ENCODE assay signal across 22 mouse cellular contexts in the genomic region with DNA sequence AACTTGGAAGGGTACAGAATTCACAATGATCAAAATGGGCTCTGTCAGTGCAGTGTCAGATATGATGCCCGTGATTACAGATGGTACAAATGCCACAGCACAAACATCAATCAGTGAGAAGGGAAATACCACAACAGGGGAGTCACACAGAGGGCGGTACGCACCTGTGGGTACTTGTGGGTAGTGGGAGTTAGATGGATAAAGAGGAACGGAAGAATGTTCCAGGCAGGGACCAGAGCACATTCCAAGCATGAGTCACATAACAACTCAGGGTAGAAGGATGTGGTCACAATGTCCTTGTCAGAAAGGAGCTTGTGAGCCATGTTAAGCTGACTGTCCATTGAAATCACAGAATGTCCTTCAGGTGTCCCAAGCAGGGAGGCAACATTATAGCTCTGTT. TPM values are rescaled to one million over a fixed set of nuclear protein-coding genes. Genes with fewer than 3 reads are reported as not detected.
DNase-seq lines count a peak whose midpoint lies in the region; ATAC-seq and TF ChIP-seq lines count a peak whose summit lies in the region.
"Had no signal": no experiment of that assay in that cellular context is flagged by ENCODE, and none has a peak within 500 bp of the region (broad histone marks: within the 10 kb centered on the region; RNA-seq: fewer than 3 reads in every experiment).

No protein-coding gene starts in this region.

- 72% methylated on average over 4 of the region's 4 CpGs for WGBS in lung, postnatal 0 days
- 74% methylated on average over 4 of the region's 4 CpGs for WGBS in lung, adult 2 months

- no peak overlapping the region for H3K4me2 ChIP-seq in lung, postnatal 0 days (replicated peaks; ENCODE audit: low read depth, low read length)
- H3K4me2 ChIP-seq: embryonic facial prominence, embryonic 12.5 days; forebrain, embryonic 13.5 days; forebrain, embryonic 15.5 days had no signal

- TF ChIP-seq POLR2A in lung, adult 2 months (IDR thresholded peaks at IDR 0.05; ENCODE audit: borderline replicate concordance, extremely low read depth, low read depth, low read length), result no peak

- no peaks in the 10 kb centered on the region for H3K27me3 ChIP-seq in lung, postnatal 0 days (replicated peaks; ENCODE audit: insufficient read depth, low read length)
- H3K27me3 ChIP-seq in C2C12 (ENCODE audit: control insufficient read depth, insufficient read depth, insufficient read length), result no peaks in the 10 kb centered on the region
- H3K27me3 ChIP-seq in Patski, result no peaks in the 10 kb centered on the region
- H3K27me3 ChIP-seq: embryonic facial prominence, embryonic 12.5 days; forebrain, embryonic 13.5 days; forebrain, embryonic 15.5 days had no signal

- POLR2A ChIA-PET in Patski (lab: Charles Lee), result no interaction called here

- no peak overlapping the region for H3ac ChIP-seq in C2C12 (ENCODE audit: control insufficient read depth, insufficient read length, low read depth)

- H3K4me1 ChIP-seq in lung, postnatal 0 days (ENCODE audit: insufficient read depth, low read depth, low read length), result no peaks in the 10 kb centered on the region
- no peaks in the 10 kb centered on the region for H3K4me1 ChIP-seq in lung, adult 2 months (ENCODE audit: control insufficient read depth, insufficient read depth, low read length)
- H3K4me1 ChIP-seq: embryonic facial prominence, embryonic 10.5 days; embryonic facial prominence, embryonic 12.5 days; forebrain, embryonic 15.5 days had no signal

- peak; percentile 53 for TF ChIP-seq EP300 in lung, postnatal 0 days (IDR thresholded peaks at IDR 0.05)

- no peak overlapping the region for H3K27ac ChIP-seq in lung, postnatal 0 days (ENCODE audit: low read length)
- H3K27ac ChIP-seq: embryonic facial prominence, embryonic 10.5 days; embryonic facial prominence, embryonic 12.5 days; forebrain, embryonic 13.5 days had no signal

- H3K9ac ChIP-seq in lung, postnatal 0 days (replicated peaks; ENCODE audit: low read depth), result no peak overlapping the region
- H3K9ac ChIP-seq: embryonic facial prominence, embryonic 12.5 days; forebrain, embryonic 13.5 days; forebrain, embryonic 15.5 days; forebrain, postnatal 0 days had no signal

- no peak for DNase-seq in lung, postnatal 0 days (ENCODE audit: low spot score)
- no peak for DNase-seq in lung, adult 2 months
- DNase-seq in 3134 (ENCODE audit: extremely low read depth, insufficient read length, low spot score) (peak; percentile 53), Patski (ENCODE audit: low read depth, low spot score) (no peak)
- no peak for DNase-seq in embryo, embryonic 11 days
- DNase-seq in right cerebral cortex, adult 18-20 months, result no peak
- DNase-seq: adrenal gland, adult 2 months; adrenal gland, postnatal 10 days; adrenal gland, postnatal 25 days; B cell, adult 2 months; cerebellum, adult 11 months; cerebellum, adult 18-20 months; cerebellum, adult 8-10 months; cerebellum, adult 9-11 months; cerebellum, postnatal 14 days; cerebellum, postnatal 36 days; forebrain, postnatal 0 days had no signal

- no peak for ATAC-seq in lung, postnatal 0 days
- peak; percentile 35 for ATAC-seq in Patski
- ATAC-seq: forebrain, embryonic 13.5 days; forebrain, embryonic 15.5 days; forebrain, postnatal 0 days had no signal

- no peaks in the 10 kb centered on the region for H3K79me3 ChIP-seq in C2C12 (ENCODE audit: low read depth)

- no peak overlapping the region for H3K4me3 ChIP-seq in lung, postnatal 0 days (ENCODE audit: low read depth, low read length)
- H3K4me3 ChIP-seq in lung, adult 2 months (replicated peaks; ENCODE audit: extremely low read depth, low read depth, low read length), result no peak overlapping the region
- H3K4me3 ChIP-seq in C2C12 (ENCODE audit: insufficient read depth, poor library complexity, severe bottlenecking), result no peak overlapping the region
- H3K4me3 ChIP-seq: embryonic facial prominence, embryonic 10.5 days; embryonic facial prominence, embryonic 12.5 days; forebrain, embryonic 13.5 days; forebrain, embryonic 15.5 days had no signal

- CTCF ChIA-PET in Patski (lab: Charles Lee), result no interaction called here

- no peak for TF ChIP-seq CTCF in lung, postnatal 0 days (IDR thresholded peaks at IDR 0.05)
- no peak for TF ChIP-seq CTCF in lung, adult 2 months (IDR thresholded peaks at IDR 0.05; ENCODE audit: insufficient read depth, low read length)
- TF ChIP-seq CTCF in C2C12 (IDR thresholded peaks at IDR 0.05; ENCODE audit: control insufficient read depth, insufficient read depth, insufficient read length) (no peak), Patski (IDR thresholded peaks at IDR 0.05) (no peak)

- in situ Hi-C loops in Patski (cut with MboI; ENCODE audit: low pct_unique_long_range_greater_than_20kb), result no loop called here

- H3K9me3 ChIP-seq in lung, postnatal 0 days (ENCODE audit: low read length), result no peaks in the 10 kb centered on the region
- H3K9me3 ChIP-seq: embryonic facial prominence, embryonic 10.5 days; embryonic facial prominence, embryonic 12.5 days; forebrain, embryonic 13.5 days; forebrain, embryonic 15.5 days had no signal

- H3K79me2 ChIP-seq in C2C12 (ENCODE audit: control insufficient read depth, insufficient read depth), result no peaks in the 10 kb centered on the region

- H3K36me3 ChIP-seq in lung, postnatal 0 days (ENCODE audit: insufficient read depth, low read length), result no peaks in the 10 kb centered on the region
- no peaks in the 10 kb centered on the region for H3K36me3 ChIP-seq in C2C12 (ENCODE audit: control insufficient read depth, insufficient read depth)
- H3K36me3 ChIP-seq: embryonic facial prominence, embryonic 10.5 days; embryonic facial prominence, embryonic 12.5 days had no signal

TF ChIP-seq in C2C12, 6 proteins besides CTCF, POLR2A, EP300 and RAD21:
- TF ChIP-seq MAX (IDR thresholded peaks at IDR 0.05), result peak; percentile 36
- no peak for TF ChIP-seq CEBPB (IDR thresholded peaks at IDR 0.05; ENCODE audit: low read depth)
- TF ChIP-seq FOSL1 (IDR thresholded peaks at IDR 0.05; ENCODE audit: insufficient read depth, low read length, poor library complexity, severe bottlenecking), result peak; percentile 87
- TF ChIP-seq USF1 (IDR thresholded peaks at IDR 0.05; ENCODE audit: low read depth), result no peak
- peak; percentile 75 for TF ChIP-seq MYOD1 (IDR thresholded peaks at IDR 0.05; ENCODE audit: control insufficient read depth, insufficient read length, low read depth)

RNA-seq across cellular contexts. Expression of a gene that starts 29.8 kb away (rescaled TPM):
- 0.02 TPM in 1 of 2 replicates, not detected in the other for polyA plus RNA-seq in lung, postnatal 0 days (2015; fragmentation: Nextera tagmentation; extraction: Ambion mirVana)
- polyA plus RNA-seq in lung, adult 2 months (2012; rRNA removed), result not detected in 2 replicates
- polyA plus RNA-seq in C2C12 (2012; fragmentation: generic; extraction: Trizol), result not detected
- not detected for polyA plus RNA-seq in Patski (2021)
- polyA plus RNA-seq: adrenal gland, adult 2 months had no signal
